Mouse (Mus musculus) bone marrow, adult 2 months (tissue): ENCODE results near the gene Flywch2.

Experiments used
- CTCF ChIP-seq: fragments of 200-500 bp; IDR thresholded peaks from 2 replicates; pipeline ENCODE4 v1.5.1; 2011; ENCODE audit warnings: low read length, control low read depth; ENCODE audit not compliant: control insufficient read depth, insufficient read depth
- POLR2A ChIP-seq: fragments of 200-500 bp; IDR thresholded peaks from 2 replicates; pipeline ENCODE4 v1.6.1; 2011; ENCODE audit warnings: low read depth, mild to moderate bottlenecking, control low read depth, low read length, borderline replicate concordance; ENCODE audit not compliant: control insufficient read depth

DNA sequence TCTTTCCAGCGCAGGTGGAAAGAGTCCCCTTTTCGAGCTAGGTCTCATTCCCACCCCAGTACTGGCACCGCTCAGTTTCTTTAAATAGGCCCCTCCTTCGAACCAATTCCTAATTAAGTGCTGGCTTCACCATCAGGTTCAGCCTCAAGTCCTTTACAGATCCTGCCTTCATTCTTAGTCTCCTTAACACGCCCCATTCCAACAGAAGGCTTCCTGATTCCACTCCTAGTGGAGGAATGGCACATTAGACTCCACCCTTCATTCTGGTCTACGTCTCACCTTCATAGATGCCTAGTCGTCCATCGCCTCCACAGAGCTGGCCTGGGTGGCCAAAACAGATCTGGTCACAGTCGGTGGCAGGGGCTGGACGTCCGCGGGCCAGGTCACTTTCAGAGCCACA lies 42.9 kb downstream of the Flywch2 start:
- TF ChIP-seq CTCF, result no peak
- TF ChIP-seq POLR2A, result no peak
